Mouse (Mus musculus) stomach, postnatal 0 days (tissue): ENCODE data around the gene Stk4.

Experiments used
- CTCF ChIP-seq: IDR thresholded peaks from 2 replicates; pipeline ENCODE4 v1.5.1; 2016; ENCODE audit warnings: antibody characterized with exemption, low read depth, mild to moderate bottlenecking, moderate library complexity
- EP300 ChIP-seq: optimal IDR thresholded peaks from 2 replicates; pipeline ENCODE3; 2016; ENCODE audit warnings: antibody characterized with exemption

GRCm38 (mm10) chr2:164041523-164041922 lies 28.6 kb upstream of the Stk4 start:
- TF ChIP-seq CTCF (no peak), EP300 (no peak)
